Mouse (Mus musculus) urinary bladder, postnatal 25 days (tissue): ENCODE results near the gene Cd93.

Source experiments
- DNase-seq: peaks from one replicate; pipeline ENCODE4 v3.0.0; 2022; ENCODE audit warnings: low spot score

The Cd93 gene

DNA sequence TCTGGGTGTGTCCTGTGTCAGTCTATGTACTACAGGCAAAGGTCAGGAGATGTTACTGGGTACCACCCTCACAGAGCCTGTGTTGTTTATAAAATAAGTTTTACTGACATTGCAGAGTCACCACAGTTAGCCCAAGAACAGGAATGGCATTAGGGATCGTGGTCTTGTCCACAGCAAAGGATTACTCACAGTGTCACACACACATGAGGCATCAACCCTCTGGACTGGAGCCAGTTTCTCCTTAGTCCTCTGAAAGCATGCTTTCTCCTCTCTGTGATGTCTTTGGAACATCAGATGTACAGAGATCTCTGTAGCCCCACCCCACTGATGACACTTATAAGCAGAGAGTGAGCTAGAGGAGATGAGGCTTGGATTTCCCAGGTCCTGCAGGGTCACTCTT is 41.1 kb downstream of the Cd93 start:
- no peak for DNase-seq

DNA sequence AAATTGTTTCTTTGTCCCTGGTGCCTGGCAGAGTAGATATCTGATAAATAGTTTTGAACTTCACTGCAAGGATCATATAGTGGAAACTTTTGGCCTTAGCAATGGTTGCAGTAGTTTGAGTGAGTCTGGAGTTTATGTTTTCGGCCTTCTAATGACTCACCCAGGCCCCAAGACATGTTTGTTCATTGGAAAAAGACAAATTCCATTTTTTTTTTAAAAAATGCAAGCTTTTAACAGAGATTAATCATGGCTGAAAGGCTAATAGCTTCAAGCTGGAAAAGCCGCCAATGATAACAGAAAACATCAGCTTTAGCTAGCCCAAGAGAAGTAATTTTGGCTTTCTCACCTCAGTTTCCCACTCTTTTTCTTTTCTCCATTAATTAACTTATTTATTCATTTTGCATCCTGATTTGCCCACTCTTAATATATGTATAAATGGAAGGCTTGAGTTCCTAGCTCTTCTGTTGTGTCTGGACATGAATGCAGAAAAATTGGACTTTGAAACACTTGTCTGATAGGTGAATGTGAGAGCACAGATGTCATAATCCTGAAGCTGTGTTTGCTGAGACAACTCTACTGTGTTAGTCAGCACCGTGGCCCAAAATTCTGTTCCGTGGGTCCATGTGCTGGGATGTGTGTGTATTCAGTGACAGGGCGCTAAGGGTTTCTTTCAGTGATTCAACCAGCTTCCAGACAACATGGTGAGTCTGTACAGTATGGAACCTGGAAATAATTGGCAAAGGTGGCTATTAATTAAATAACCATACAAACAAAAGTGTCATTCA is 44.3 kb downstream of the Cd93 start:
- DNase-seq, result no peak

DNA sequence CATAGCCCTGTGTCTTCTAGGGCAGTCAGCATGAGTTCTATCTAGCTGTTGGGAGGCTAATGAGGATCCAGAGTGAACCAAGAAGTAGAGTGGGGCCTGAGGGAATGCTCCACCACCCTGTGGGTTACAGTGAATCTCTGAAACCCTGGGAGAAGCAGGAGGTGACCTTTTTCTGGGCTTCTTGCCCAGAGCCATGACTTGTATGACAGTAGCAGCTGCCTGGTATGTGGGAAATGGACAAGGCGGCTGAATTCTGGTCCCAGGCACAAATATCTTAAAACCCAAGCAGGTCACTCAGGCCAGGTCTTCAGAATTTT is 45.6 kb downstream of the Cd93 start:
- DNase-seq, result no peak

DNA sequence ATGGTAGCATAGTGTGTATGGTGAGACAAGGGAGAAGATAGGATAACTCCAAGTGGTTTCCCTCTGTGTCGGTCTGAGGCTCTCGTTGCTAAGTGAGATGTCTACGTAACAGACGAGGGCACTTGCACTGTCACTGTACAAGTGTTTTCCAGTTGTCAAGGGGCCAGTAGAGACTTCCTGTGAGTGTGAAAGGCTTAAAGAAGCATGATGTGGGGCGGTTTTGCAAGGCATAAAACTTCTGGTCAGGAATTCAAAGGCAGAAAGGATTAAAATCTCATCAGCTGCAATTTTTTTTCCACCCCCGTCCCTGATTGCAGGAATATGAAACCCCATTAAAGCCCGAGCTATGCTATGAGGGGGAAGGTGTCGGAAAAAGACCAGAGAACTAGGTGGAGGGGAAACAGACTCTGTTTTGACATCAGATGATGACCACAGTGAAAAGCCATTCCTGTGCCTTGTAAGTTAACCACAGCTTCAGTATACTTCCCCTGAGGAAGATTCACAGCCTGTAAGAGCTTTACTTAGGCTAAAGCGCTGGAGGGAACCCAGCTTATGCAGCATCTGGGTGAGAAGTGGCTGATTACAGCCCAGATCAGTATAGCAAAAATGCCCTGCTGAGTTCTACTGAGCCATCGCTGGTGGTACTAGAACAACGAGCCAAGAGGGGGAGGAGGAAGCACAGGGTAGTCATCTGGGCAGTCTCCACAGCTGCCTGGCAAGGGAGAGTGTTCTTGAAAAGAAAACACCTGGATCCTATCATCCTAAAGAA is 46.2 kb downstream of the Cd93 start:
- no peak for DNase-seq

GRCm38 (mm10) chr2:148396209-148396608 is 47.2 kb downstream of the Cd93 start:
- no peak for DNase-seq

DNA sequence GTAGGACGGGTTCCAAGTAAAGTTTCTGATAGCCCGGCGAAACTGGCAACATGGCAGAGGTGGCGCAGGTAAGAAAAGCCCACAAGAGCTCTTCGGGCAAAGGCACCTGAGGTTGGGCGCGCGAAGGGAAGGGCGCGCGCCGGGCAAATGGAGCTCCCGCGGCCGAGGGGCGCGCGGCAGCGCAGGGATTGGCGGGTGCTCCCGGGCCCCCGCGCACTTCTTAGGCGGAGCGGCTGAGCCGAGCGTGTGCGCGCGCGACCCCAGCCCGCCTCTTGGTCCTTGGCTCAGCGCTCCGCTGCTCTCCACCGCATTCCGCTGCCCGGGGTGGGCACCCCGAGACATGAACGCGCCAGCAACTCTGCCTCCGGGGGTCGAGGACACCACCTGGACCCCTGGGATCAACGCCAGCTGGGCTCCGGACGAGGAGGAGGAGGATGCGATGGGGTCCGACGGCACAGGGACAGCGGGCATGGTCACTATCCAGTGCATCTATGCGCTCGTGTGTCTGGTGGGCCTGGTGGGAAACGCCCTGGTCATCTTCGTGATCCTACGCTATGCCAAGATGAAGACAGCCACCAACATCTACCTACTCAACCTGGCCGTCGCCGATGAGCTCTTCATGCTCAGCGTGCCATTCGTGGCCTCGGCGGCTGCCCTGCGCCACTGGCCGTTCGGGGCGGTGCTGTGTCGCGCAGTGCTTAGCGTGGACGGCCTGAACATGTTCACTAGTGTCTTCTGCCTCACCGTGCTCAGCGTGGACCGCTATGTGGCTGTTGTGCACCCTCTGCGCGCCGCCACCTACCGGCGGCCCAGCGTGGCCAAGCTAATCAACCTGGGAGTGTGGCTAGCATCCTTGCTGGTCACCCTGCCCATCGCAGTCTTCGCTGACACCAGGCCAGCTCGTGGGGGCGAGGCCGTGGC is 48.0 kb downstream of the Cd93 start, which contains the start of gene Sstr4:
Sstr4 (plus strand) TSS at position 214 of the 921 bp plus-strand sequence.
- DNase-seq, result peak; percentile 26

- DNase-seq, result no peak
These were observed 49.5 kb downstream of the Cd93 start for GRCm38 (mm10) chr2:148393846-148394245.

DNA sequence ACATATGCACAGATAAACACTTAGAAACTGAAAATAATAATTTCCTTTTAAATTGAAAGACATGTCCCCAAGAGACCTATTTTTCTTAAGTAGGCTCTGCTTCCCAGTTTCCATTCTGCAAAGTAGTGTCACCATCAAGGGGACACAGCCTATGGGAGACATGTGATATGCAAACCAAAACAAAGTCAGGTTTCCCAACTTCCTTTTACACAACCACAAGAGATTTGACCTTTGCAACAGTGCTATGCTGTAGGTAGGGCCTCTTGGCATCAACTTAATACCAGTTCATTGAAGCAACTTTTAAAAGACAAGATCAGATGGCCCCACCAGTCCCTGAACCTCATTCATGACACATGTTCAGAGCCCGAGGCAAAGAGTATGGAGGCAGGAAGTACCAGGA is 50.2 kb downstream of the Cd93 start:
- DNase-seq, result no peak

DNA sequence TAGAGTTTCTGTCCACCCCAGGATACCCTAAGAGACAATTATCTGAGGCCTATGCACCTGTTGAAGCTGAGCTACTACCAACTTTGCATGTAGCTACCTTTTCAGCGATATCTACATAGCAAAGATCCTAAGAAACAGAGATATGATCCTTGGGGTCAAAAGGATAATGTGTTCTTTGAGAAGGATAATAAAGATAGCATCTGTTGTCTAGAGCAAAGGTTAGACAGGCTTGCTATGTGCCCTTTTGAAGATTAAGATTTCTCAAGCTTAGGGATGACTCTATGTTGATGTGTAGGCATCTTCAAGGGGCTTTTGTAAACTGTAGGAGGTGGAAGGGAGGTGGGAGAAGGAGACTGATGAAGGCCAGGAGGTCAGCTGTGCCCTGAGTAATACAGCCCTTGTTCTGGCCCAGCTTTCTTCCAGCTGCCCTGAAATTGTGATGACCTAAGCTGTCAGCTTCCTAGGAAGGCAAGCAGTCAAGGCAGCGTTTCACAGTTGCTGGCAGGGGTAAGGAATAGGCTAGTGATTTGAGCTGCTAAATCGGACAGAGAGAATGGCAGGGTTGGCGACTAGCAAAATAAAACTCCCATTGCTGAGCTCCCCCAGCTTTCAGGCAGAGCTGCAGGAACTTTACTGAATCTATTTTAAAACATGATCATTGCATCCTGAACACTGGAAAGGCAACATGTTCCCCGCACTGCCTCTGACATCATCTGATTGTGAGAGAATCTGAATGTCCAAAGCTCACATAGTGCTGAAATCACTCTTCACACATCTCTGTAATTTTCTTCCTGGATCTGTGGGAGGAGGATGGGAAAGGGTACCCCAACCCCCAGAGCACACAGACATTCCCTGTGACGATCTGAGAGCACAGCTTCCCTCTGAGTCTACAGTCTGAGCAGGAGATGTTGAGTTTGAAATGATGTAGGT is 55.4 kb downstream of the Cd93 start:
- DNase-seq, result no peak

DNA sequence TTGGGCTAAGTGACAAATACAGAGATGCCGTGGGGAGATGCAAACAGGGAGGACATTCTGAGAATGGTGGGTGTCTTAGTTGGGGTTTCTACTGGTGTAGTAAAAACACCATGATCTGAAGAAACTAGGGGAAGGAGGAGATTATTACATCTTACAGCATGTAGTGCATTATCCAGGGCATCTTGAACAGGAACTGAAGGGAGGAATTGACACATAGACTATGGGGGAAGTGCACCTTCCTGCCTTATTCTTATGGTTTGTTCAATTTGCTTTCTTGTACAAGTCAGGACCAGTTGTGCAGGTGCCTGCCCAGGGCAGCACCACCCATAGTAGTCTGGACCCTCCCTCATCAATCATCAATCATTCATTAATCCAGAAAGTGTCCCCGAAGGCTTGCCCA is 56.4 kb downstream of the Cd93 start:
- DNase-seq, result no peak
